Mouse (Mus musculus) cerebellum, adult 8-10 months (tissue): ENCODE results near the gene Itga3.

ENCODE experiments used
- DNase-seq: peaks from one replicate; pipeline ENCODE4 v3.0.0; 2022

Gene Itga3

DNA sequence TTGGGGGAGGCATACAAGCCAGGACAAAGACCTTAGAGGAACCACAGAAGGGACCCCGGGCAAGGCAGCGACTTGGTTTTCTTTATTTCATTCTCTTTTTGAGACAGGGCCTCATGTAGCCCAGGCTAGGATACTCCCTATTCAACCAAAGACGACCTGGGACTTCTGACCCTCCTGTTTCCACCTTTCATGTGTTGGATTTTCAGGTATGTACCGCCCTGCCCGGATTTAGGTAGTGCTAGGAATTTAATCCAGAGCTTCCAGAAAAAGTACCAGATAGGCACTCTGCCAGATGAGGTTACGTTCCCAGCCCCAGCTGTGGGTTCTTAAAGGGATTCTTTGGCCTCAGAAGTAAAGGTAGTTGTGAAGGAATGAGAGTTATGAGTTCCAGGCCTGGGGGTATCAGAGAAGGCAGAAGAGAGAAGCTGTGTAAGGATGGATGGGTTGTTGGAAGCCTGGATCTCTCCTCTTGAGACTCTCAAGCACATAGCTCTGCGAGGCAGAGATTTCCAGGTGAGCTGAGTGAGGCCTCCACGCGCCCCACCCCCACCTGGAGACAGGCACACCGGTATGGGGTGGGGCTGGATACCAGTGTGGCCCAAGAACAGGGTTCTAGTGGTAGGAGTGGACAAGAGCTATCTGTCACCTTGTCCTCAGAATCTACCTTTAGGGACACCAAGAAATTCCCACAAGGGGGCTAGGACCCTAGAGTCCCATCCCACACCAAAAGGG, 7.2 kb downstream of the Itga3 start:
- no peak for DNase-seq

DNA sequence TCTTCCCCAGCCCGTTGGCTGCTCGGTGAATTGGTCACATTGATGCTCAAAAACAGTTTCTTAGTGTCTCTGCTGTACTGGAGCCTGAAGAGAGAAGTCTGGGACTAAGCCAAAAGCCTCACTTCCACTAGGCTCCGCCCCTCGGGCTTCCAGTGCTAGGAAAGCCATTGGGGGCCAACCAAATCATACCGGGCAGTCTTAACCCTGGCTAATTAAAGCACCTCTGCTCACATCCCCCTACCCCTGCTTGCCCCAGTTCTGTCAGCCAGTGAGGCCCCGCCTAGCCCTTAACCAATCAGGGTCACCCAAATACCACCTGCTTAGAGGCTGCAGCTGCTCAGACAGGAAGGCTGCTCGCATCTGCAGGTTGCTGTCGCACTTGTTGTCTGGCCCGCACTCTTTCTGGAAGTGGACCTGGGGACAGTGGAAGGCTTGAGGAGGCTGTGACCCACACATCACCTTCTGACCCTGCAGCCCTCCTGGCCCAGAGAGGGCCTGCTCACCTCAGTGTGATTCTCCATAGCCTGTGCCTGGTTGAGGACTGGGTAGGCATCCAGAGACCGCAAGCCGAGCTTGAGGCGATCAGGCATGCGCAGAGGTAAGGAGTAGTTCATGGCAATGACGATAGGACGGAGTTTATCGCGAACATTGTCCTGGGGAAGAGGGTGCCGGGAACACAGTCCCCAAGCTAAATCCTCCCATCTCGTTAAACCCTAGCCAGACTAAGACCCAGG, 19.7 kb downstream of the Itga3 start:
- peak; percentile 4 for DNase-seq

- no peak for DNase-seq
Measured at GRCm38 (mm10) chr11:95053062-95053461, 23.5 kb downstream of the Itga3 start.

GRCm38 (mm10) chr11:95046980-95047680, 29.5 kb downstream of the Itga3 start:
- DNase-seq: peak; percentile 67

GRCm38 (mm10) chr11:95044185-95044870, 32.3 kb downstream of the Itga3 start:
- peak; percentile 28 for DNase-seq

GRCm38 (mm10) chr11:95043608-95044007, 33.0 kb downstream of the Itga3 start:
- no peak for DNase-seq

GRCm38 (mm10) chr11:95043060-95043459, 33.5 kb downstream of the Itga3 start:
- DNase-seq: peak; percentile 34

DNA sequence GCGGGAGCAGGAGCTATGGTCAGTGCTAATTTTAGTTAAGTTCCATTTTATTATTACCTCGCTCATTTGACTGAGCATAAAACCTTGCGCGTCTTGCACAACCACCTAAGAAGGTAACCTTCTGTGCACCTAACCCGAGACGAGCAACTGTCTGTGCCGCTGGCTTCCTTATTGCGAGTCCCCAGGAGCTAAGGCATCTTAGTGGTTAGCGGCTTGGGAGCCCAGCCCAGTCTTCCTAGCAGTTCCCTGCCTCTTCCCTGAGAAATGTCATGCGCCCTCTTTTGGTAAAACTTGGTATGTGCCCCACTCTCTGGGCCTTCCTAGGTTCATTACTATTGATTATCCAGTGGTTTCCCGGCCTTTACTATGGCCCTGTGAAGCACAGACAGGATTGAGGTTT, 34.5 kb downstream of the Itga3 start:
- DNase-seq: peak; percentile 90

- DNase-seq: peak; percentile 94
Measured at GRCm38 (mm10) chr11:95041139-95041609, 35.4 kb downstream of the Itga3 start, which contains the start of gene Pdk2. Gene Pdk2 (minus strand): TSS chr11:95041354.

DNA sequence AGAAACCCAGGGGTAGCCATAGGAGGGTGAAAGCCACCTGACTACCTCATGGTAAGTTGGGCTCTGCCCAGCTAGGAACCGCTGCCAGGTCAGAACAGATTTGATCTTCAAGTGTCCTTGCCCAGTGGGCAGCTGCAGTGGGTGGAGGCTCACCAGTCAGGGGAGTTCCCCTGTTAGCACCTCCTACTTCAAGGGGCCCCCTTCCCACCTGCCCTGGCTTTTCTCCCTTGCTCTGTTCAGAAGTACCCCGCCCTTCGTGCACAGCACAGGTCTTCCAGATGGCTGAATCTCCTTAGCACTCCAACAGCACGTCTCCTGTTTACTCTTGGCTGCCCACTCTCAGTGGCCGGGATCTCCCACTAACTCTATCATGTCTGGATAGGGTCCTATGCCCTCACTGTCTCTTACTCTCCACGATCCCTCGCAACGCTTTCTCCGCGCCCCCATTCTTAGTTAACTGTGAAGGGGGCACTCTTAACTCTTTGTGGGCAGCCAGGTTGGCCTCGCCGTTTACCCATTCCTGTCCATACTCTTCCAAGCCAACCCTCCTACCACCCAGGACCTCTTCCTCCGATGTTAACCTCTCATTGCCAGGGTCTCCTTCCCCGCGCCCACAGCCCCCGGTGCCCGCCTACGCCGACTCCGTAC, 36.0 kb downstream of the Itga3 start:
- peak; percentile 82 for DNase-seq

GRCm38 (mm10) chr11:95039766-95040165, 36.8 kb downstream of the Itga3 start:
- peak; percentile 74 for DNase-seq

- DNase-seq: peak; percentile 48
Measured at GRCm38 (mm10) chr11:95038818-95039655, 37.6 kb downstream of the Itga3 start.

DNA sequence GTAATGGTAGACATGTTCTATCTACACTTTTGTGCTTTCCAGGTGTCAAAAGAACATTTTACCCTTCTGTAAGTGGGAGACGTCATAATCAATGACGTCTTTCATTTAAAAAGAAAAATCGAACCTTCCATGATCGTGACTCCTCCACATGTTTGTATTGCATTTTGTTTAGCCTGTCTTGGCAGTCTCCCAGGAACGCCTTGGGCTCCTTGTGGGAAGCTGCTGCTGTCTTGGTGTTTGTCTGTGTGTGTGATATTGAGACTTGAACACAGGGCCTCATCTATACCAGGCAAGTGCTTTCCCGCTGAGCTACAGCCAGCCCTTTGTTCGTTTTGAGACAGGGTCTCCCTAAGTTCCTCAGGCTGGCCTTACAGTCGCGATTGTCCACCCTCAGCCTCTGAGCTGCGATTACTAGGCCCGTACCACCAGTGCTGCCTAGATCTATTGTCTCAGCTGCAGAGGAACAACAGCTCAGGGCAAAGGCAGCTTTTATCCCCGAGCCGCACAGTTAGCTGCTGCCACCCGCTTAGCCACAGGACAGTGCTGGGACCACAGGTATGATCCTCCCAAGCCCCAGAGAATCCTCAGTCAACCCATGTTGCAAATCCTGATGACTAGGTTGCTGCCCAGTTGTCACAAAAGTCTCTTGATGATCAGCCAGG, 38.3 kb downstream of the Itga3 start:
- DNase-seq: peak; percentile 51

DNA sequence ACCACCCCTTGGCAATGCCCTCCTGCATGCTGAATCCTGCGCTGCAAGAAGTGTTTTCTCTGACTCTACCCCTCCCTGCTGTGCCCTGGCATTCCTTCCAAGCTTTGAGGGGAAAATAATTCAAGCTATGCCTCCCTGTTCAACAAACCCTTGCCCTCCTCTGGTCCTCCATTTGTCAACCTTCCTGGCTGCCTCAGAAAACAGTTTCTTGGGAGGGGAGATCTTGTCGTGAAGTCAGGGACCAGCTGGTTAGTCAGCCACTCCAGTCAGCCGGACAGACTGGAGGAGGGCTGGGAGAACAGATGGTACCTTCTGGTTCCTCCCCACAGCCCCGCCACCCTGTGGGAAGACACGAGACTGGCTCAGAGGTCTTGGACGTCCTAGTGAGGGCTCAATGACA, 39.3 kb downstream of the Itga3 start:
- DNase-seq: peak; percentile 84

- DNase-seq: peak; percentile 31
Measured at GRCm38 (mm10) chr11:95036521-95036920, 40.1 kb downstream of the Itga3 start.

DNA sequence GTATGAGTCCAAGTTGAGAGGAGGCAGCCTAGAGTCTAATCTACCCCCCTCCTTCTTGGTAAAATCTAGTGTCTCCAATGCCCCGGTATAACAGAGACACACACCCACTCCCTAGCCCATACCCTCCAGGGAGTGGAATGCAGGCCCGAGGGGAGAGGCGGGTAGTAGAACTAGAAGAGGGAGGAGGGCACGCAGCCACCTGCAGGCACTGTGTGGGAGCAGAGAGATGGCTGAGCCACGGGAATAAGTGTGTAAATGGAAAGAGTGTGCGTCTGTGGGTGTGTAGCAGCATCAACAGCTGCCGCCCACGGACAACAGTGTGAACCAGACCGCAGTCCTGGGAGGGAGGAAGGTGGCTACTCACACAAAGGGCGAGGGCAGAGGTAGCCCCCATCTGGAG, 41.7 kb downstream of the Itga3 start:
- DNase-seq: no peak

DNA sequence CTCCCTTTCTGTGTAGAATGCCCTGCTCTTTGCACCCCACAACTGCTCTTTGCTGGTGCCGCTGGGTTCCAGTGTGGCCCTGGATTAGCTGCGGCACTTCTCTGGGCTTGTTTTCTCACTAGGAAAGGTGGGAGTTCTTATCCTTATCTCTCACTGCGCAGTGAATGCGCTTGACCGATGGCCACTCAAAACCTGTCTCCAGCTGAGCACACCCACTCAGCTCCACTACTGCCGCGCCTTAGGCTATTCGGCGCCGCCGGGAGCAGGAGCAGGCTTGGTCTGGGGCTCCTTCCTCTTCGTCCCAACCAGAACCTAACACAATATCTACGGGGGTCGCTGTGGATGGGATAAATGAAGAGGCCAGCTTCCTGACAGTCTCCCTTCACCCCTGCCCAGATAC, 43.0 kb downstream of the Itga3 start:
- peak; percentile 27 for DNase-seq

GRCm38 (mm10) chr11:95032945-95033344, 43.7 kb downstream of the Itga3 start:
- peak; percentile 22 for DNase-seq

DNA sequence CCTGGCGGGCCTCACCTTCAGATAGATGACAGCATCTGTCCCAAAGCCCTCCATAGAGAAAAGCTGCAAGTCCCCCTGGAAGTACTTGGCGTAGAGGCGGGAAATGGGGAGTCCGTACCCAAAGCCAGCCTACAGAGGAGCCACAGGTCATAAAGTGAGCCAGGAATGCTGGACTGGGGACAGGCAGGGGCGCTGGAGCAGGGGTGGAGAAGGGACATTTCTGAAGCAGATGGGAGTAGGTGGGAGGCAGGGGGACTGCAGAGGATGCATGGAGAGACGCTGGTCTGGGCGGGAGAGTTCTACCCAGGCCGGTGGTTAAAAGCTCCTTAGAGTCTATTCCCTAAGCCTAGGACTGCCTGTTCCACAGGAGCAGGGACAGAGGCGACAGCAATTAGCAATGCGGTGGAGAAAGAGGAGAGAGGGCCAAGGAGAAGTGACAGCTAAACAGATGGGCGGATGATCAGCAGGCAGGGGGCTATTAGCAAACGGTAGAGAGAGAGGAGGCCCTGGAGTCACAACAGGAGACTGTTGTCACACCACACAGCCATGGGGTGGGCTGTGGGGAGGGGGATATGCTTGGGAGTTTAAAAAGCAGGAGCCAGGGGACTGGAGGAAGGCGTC, 48.6 kb downstream of the Itga3 start:
- no peak for DNase-seq

DNA sequence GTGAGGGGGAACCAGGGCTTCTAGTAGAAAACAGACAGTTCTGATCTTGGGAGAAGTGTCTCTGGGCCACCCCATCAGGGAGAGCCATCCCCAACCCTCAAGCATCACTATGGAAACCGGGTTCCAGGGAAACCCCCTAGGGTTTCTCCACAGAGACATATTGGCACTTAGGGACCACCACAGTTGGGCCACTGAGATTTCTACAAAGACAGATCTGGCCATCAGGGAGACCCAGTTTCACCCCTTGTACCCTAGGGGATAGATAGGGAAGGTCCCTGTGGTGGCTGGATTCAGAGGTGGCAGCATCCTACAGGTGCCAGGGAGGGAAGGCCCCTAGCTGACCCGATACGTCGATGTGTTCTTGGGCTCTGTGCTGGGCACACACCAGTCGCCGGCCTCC, 49.8 kb downstream of the Itga3 start:
- no peak for DNase-seq
